Mouse (Mus musculus): ENCODE results near the gene Klhl7. TPM values are rescaled to one million over a fixed set of nuclear protein-coding genes. Genes with fewer than 3 reads are reported as not detected.

Gene Klhl7
- total RNA-seq, 2 experiments from 2014 or later, result 124 to 125 TPM

Other genes starting within 250 kb of the Klhl7 start
- 10 to 100 TPM; 37.3 to 41.6 TPM for gene Fam126a, start 69.9 kb upstream of the Klhl7 start, total RNA-seq (2021)
- gene Nupl2, start 64.4 kb downstream of the Klhl7 start, total RNA-seq (2021), result 10 to 100 TPM; 11.2 to 11.8 TPM